Mouse (Mus musculus): Measurements from ENCODE around the gene Gatm.

Gene Gatm

DNA sequence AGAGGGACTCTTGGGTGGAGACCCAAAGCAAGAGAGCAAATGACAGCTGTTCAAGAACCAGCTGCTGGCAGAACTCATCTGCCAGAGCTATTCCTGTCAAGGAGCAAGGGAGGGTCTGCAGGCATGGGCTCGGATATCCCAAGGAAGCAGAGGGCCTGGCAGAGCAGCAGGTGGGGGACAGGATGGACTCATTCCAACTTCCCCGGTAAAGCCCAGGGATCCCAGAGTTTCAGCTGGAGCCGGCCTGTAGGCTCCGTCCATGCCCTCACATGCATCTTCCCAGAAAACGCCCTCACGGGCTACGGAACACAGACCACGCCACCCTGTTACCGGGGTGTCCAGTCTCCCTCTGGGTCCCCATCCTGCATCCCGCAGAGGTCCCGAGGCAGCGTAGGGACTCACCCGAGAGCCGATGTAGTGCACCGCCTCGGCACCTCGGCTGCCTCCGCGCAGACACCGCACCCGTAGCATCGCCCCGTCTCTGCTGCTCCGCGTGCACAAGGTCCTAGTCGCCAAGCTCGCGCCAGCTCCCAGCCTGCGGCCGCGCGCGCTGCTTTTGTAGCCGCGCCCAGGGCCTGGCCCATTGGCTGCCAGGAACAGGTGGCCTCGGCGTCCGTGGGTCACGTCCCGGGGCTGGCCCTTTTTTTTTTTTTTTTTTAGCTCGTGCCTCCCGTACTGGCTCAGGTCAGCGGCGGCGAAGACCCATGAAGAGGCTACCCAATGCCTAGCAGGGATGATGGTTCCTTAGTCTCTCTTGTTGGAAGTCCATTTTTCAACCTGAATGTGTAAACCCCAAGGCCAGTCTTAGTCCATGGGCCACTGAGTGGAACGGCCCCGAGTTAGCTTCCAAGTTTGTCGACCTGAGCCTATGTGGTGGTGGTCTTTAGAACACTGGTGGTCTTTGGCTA, at the start of gene Gatm:
TSS of gene Gatm (minus strand) at position 558 of the 908 bp plus-strand sequence.
- DNase-seq (ENCODE audit: low read depth, low spot score) = peak; percentile 42

DNA sequence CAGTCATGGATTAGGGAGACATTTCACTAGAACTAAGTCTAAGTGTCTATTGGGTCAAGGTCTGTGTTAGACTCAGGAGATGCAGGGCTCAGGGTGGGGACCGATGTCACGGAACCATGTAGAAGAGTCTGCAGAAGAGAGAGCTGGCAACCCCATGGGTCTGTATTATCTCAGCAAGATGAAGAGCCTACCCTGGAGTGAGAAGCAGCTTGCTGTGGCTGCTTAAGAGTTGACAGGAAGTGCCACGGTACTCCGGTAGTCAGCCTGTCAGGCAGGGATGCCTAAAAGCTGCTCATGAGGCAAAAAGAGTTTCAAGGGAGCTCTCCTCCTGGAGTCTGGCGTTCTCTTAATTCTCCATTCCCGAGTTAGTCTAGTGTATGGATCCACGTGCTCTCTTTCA, 48.7 kb upstream of the Gatm start:
- DNase-seq (ENCODE audit: low read depth, low spot score) = no peak

DNA sequence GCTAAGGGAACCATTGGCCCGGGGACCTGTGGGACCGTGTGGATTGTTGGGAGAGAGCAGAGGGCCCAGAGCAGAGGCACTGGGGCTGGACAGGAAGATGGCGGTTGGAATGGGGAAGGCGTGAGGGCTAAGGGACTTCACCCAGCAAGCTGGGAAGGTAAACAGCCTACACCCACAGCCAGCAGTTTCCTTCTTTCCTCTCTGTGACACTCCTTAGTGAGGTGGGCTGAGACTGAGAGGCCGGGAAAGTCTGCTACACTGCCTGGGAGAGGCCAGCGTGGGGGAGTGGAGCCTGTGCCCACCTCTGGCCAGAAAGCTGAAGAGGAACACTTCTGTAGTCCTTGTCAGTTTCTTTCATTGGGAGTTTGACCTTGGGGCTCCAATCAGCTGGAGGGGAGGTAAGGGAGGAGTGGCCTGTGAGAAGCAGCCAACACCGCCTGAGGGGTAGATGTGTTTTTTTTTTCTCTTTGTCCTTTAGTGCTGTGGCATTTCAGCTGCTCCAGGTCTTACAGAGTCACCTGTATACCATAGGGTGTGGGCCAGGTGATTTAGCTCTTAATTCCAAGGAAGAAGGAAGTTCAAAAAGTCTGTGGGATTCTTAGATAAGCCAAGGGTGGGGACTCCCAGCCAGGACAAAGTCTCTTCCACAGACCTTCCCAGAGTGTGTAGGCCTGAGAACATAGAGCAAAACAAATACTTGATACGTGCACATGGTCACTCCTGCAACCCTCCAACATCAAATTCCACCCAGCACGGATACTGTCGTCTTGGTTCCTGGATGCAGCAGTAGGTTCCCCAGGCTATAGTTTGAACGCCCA, 46.8 kb upstream of the Gatm start:
- no peak for DNase-seq (ENCODE audit: low read depth, low spot score)

DNA sequence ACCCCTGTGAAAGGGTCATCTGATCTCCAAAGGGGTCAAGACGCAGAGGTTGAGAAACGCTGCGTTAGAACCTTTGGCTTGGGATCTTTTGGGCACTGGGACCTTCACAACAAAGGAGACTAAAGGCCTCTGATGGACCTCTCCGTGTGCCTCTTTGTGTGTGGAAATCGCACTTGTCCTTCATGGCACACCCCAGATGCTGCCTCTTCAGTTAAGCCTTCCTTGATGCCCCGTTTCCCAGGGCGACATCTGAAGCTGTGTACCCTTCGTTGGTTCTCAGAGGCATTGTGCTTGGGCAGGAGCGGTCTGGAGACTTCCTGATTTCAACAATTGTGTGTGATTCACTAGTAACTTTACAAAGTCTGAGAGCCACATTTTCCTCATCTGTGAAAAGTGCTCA, 45.7 kb upstream of the Gatm start:
- DNase-seq (ENCODE audit: low read depth, low spot score) = no peak

DNA sequence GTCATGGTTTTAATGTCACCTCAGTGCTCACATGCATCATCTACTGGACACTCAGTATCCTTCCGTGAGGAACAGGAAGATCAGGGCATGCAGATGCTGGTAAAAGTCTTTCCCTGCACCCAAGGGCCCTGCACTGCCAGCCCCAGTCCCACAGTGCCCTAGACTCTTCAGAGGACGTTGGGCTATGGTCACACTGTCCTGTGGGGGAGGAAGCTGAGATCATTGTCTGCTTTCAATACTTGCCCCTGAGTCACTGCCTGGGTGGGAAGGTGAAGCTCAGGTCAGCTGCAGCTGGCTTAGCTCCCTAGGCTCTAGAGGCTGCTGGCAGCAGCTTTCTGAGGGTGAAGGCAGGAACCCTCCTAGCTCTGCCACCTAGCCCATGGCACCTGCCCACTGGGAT, 44.9 kb upstream of the Gatm start:
- no peak for DNase-seq (ENCODE audit: low read depth, low spot score)

DNA sequence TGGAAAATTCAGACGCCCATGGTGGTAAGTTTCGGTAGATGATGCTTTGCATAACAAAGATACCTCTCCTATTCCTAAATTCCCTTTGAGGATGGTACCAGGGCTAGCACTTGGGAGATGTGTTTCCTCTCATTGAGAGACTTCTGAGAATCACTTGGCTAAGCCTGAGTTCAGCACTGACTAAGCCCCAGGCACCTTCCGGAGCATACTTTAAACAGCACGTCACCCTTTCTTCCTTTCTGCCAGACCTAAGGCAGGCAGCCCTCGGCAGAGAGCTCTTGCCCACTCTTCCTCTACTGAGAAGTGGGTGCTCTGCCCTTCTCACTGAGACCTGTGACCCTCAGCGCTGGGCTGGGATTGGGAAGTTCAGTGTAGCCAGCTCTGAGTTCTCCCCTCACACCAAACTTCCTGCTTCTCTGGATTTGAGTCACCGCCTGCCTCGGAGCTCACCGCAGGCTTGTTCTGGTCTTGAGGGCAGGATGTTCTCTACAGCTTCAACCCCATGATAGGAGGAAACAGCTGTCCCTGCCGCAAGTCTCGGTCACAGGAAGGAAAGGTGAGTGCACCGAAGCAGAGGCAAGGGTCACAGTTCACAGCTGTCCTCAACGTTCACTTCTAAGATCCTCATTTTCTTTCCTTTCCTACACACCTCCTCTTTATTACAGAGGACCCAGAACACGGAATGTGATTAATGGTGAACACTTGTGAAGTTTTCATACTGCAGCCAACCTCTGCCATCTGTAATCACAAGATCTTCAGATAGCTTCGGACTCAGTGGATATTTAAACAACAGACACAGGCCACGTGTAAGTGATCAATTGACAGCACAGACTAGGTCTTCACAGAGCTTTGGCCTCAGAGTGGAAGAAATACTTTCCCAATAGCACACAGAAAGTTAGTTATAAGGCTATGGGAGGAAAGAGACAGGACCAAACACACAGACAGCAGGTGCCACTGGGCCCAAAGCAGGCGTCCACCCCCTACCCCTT, 41.3 kb upstream of the Gatm start:
- no peak for DNase-seq (ENCODE audit: low read depth, low spot score)

DNA sequence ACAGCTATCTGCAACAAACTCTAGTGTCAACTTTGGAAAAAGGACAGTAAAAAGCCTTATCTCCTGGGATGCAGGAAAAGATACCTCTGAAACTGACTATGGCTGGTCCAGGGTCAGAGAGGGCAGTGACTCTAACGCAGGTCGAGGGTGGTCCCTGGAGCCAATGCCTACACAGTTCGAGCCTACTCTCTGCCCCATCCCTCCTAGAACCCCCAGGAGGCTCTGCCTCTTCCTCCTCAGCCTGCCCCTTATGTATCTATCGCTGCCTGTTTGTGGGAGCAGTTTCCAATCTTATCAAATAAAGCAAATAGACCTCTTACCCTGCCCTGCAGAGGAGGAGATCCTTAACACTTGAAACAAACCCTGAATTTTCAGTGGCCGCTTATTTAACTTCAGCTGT, 27.6 kb upstream of the Gatm start:
- no peak for DNase-seq (ENCODE audit: low read depth, low spot score)

DNA sequence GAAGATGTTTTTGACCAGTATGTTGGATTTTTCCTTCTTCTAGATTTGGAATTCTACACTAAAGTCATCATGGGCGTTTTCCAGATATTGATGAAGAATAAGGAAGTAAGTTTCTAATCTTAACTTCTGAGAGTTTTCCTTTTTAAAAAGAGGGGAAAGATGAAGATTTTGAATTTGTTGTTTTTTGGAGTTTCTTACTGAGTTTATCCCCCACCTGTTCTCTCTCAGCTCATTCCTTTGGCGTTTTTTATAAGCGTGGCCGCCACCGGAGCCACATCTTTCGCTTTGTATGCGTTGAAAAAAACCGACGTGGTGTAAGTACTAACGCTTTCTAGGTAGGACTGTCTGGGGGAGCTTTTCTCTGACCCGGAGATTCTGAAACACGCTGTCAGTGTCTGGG, 26.9 kb upstream of the Gatm start:
- DNase-seq (ENCODE audit: low read depth, low spot score) = no peak

DNA sequence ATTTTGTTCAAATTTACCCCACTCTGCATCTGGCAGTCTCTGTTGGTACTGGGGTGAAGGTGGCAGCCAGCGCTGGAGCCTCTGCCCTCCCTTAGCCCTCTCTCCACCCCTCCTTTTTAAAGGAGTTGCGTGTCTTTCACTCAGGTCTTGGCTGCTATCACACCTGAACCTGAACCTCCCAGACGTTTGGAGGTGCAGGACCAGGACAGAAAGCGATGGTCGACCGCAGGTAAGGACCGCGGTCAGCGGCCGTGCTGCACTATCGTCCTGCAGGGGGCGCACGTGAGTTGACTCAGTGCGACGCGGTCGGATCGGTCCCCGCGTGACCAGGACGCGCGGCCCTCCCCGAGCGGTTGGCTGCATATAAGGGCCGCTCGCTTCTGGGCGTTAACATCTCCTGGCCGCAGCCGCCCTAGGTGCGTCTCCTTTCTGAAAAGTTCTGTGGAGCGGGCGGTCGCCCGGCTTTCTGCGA, 26.5 kb upstream of the Gatm start:
- peak; percentile 39 for DNase-seq (ENCODE audit: low read depth, low spot score)

DNA sequence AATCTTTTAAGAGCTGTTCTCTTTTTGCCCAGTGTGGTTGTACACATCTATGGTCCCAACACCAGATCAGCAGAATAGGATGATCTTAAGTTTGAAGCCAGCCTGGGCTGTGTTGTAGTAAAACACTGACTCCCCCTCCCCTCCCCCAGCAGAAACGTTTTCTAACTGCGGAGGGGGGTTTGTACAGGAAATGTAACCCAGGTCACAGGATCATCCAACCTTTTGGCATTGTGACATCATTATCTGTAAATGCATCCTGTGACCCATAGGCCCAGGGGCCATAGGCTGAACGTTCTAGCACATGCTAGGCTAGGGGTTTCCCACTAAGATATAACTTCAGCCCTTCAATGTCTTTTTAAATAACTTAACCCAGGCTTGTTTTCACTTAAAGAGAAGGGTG, 25.6 kb upstream of the Gatm start, which contains the start of gene AA467197:
TSS of gene AA467197 (plus strand) at position 301 of the 400 bp plus-strand sequence.
- no peak for DNase-seq (ENCODE audit: low read depth, low spot score)

DNA sequence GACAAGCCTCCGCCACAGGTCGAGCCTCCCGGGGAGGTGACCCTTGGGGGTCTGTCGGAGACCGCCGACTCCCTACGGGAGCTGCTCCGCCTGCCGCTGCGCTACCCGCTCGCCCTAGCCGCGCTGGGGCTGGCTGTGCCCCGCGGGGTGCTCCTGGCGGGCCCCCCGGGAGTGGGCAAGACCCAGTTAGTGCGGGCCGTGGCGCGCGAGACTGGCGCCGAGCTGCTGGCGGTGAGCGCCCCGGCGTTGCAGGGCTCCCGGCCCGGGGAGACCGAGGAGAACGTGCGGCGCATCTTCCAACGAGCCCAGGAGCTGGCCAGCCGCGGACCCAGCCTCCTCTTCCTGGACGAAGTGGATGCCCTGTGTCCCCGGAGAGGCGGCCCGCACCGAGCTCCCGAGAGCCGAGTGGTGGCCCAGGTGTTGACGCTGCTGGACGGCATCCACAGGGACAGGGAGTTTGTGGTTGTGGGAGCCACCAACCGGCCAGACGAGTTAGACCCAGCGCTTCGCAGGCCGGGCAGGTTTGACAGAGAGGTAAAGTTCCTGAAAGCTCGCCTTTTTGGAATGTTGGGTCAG, 20.2 kb upstream of the Gatm start:
- no peak for DNase-seq (ENCODE audit: low read depth, low spot score)

DNA sequence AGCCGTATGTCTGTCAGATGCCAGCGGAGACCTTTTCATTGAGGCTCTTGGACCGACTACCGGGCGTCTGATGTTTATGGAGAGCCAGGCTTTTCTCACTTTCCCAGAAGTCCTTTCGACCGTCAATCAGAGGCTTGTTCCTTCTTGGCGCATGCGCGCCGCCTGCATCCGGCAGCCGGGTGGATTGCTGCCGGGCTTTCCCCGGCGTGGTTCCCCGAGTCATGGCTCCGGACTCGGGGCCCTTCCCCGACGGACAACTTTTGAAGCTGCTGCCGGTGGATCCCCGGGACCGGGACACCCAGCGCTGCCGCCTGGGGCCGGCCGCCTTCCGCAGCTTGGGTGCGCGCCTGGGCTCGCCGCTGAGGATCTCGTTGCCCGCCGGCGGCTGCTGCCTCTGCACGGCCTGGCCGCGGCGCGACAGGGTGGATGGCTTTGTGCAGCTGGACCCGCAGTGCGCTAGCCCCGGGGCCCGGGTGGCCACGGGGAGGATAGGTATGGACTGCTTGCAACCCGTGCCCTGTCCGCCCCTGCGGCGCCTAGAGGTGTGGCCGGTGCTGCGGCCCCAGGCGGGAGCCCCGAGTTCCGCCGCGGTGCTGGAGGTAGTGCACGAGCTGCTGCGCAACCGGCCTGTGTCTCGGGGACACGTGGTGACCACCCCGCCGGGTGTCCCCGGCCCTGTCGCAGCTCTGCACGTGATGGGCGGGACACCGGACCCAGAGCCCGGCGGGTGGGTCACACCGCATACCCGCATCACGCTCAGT, 19.5 kb upstream of the Gatm start:
- DNase-seq (ENCODE audit: low read depth, low spot score) = peak; percentile 92

DNA sequence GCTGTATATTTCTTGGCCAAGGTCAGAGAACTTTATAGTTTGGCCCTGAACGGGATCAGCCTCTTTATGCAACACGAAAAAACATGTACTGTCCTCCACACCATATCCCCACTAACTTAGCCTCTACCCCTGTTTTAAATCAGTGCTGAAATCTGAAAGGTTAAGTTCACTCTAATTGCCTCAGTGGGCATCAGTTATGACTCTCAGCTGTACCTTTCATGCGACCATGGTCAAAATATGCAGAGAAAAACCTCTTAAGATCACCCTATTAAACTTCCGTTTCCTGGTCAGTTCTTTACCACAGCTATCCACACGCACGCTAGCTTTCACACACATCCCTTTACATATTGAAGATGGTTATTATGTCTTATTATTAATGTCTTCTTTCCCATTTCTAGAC, 18.8 kb upstream of the Gatm start:
- DNase-seq (ENCODE audit: low read depth, low spot score) = no peak

DNA sequence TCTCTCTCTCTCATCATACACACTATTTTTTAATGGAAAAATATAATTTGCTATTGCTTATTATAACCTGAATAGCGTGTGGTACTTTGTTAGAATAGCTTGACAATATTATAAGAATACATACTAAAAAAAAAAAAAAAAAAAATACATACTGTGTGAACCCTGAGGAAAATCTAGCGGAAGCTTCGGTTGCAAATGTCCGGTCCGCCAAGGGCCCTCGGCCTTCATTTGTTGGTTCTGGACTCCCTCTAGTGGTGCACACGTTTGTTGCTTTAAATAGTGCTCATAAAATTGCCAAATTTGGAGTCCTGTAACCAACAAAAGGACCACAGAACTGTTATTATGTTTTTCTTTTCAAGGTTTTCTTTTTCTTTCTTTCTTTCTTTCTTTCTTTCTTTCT, 17.9 kb upstream of the Gatm start:
- DNase-seq (ENCODE audit: low read depth, low spot score) = peak; percentile 74

DNA sequence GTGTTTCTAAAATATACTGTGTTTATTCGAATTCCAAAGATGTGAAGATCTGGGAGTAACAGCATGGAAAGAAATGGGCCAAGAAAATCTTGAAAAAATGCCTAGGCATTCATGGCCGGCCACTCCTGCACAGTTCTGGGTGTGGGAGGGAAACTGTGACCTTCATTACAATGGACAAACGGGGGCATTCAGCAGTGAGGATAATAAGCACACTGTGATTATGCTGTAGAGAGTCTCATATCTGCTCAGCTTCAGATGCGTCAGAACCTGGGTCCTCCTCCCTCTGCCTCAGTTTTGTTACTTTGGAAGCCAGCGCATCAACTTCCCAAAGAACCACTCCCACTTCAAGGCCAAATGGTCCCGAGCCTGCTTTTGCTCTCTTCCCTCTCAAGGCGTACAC, 14.8 kb upstream of the Gatm start:
- DNase-seq (ENCODE audit: low read depth, low spot score) = no peak

DNA sequence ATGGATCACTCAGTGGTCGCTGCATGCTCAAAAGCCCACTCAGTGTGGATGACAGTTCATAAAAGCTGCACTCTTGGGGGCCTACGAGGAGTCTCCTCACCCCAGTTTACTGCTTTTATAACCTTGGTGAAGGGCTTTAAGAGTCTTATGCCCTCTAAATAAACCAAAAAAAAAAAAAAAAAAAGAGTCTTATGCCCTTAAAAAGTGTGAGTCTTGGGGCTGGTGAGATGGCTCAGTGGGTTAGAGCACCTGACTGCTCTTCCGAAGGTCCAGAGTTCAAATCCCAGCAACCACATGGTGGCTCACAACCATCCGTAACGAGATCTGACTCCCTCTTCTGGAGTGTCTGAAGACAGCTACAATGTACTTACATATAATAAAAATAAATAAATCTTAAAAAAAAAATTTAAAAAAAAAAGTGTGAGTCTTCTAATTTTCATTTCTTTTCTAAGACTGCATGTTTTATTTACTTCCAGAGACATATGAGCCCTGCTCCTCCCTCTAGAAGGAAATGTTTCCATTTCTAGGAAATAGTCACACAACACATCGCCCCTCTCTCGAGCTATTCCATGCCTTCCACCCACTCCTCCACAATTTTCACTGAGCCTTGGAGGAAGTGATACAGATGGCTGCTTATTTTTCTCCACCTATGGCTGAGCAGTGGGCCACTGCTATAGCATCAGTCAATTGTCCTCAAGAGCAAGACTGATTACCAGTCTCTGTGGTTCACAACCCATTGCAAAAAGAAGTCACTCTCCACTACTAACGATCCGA, 10.4 kb upstream of the Gatm start:
- DNase-seq (ENCODE audit: low read depth, low spot score) = no peak

DNA sequence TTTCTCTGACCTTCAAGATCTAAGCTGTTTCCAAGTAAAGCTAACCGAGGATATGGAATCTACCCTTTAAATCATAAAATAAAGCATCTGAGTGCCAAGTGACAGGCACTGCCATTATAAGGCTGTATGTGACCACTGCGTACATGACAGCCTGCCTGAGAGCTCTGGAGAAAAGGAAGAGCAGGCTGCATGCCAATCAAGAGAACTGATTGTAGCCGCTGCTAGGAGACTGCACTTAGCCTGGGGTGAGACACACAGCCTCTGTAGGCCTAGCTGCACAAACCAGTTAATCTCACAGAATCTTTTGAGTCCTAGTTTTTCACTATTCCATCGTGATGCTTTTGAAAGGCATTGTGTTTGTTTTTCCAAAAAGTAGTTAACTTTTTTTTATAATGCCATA, 7.6 kb upstream of the Gatm start:
- no peak for DNase-seq (ENCODE audit: low read depth, low spot score)

DNA sequence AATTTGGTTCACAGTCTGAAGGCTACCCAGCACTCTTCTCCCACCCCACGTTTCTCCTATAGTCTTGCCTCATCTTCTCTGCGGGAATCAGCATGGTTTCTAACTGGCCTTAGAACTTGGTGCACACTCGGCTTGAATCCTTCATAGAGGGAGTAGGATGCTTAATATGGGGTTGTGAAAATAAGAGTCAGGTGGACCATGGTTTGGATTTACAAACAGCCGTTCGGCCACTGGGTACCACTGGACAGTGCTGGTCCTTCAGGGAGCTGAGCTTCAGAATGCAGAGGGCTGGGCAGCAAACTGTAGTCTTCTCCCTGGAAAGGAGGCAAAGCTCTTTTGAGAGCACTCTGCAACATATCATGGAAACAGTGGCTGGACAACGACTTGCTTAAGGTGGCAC, 6.7 kb upstream of the Gatm start:
- DNase-seq (ENCODE audit: low read depth, low spot score) = no peak

DNA sequence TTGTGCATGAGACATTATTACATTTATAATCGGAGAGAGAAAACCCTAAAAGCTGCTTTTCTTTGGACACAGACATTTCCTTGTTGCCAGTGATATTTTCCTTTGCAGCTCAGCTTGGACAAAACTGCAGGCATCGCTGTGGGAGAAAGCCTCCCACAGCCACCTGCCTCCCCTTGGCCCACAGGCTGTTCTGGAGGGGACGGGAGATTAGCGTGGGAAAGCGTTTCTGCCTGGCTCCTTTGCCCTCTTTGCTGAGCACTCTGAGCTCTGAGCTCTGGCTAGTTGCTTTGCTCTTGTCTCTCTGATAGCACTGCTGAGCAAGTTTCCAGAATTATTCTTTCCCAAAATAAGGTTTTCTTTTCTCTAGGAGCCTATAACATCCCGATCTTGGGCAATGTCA, 5.1 kb upstream of the Gatm start:
- DNase-seq (ENCODE audit: low read depth, low spot score) = no peak

DNA sequence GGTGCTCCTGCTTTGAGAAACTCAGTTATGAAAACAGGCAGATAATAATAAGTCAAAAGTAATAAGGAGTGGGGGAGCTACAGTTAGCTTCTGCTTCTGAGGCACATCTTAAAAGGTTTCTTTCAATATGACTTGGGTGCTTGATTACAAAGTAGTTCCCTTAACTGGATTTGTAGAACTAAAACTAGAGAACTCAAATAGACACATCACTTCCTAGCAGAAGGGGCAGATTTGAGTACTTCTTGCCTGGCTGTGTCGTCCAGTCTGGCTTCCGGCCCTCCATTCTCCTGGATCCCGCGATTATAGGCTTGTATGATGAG, 511 bp upstream of the Gatm start:
- DNase-seq (ENCODE audit: low read depth, low spot score) = no peak

Data from skeletal muscle tissue, adult 2 months (tissue).